11 mouse cellular contexts compared by ENCODE assay signal in genomic region chr17:83956821-83957565, GRCm38 (mm10).
DNase-seq lines count a peak whose midpoint lies in the region; ATAC-seq and TF ChIP-seq lines count a peak whose summit lies in the region.
"Had no signal": no experiment of that assay in that cellular context is flagged by ENCODE, and none has a peak within 500 bp of the region (broad histone marks: within the 10 kb centered on the region; RNA-seq: fewer than 3 reads in every experiment).

No protein-coding gene starts in this region.

- no peaks in the 10 kb centered on the region for H3K27me3 ChIP-seq in lung, embryonic 16.5 days (ENCODE audit: control insufficient read depth, insufficient read depth, low read depth, low read length)
- H3K27me3 ChIP-seq in heart, embryonic 10.5 days (ENCODE audit: insufficient read depth, poor library complexity, severe bottlenecking): no peaks in the 10 kb centered on the region
- no peaks in the 10 kb centered on the region for H3K27me3 ChIP-seq in small intestine, adult 2 months (ENCODE audit: control insufficient read depth, insufficient read depth, low read length)
- no peaks in the 10 kb centered on the region for H3K27me3 ChIP-seq in midbrain, embryonic 11.5 days (ENCODE audit: control insufficient read depth, insufficient read depth, low read length)
- H3K27me3 ChIP-seq: Patski had no signal

- H3K9me3 ChIP-seq in lung, embryonic 16.5 days (ENCODE audit: control insufficient read depth, low read length): no peaks in the 10 kb centered on the region
- H3K9me3 ChIP-seq in heart, embryonic 10.5 days: no peaks in the 10 kb centered on the region
- no peaks in the 10 kb centered on the region for H3K9me3 ChIP-seq in midbrain, embryonic 11.5 days (ENCODE audit: control insufficient read depth, low read length)

- ATAC-seq in lung, embryonic 16.5 days (ENCODE audit: low read depth): no peak
- ATAC-seq in midbrain, embryonic 11.5 days (ENCODE audit: low FRiP score): no peak
- ATAC-seq: inflammation-experienced regulatory T-cells, adult 6 months; Patski had no signal

- no peak overlapping the region for H3K4me2 ChIP-seq in lung, embryonic 16.5 days (ENCODE audit: low read depth, low read length)
- H3K4me2 ChIP-seq in midbrain, embryonic 11.5 days: no peak overlapping the region

- H3K4me3 ChIP-seq in lung, embryonic 16.5 days (ENCODE audit: low read length): no peak overlapping the region
- H3K4me3 ChIP-seq in heart, embryonic 10.5 days: no peak overlapping the region
- H3K4me3 ChIP-seq in small intestine, adult 2 months (ENCODE audit: low read depth, low read length): no peak overlapping the region
- H3K4me3 ChIP-seq in midbrain, embryonic 11.5 days (ENCODE audit: low read depth, low read length): no peak overlapping the region

- no peaks in the 10 kb centered on the region for H3K36me3 ChIP-seq in lung, embryonic 16.5 days (ENCODE audit: control insufficient read depth, insufficient read depth, low read length)
- H3K36me3 ChIP-seq in heart, embryonic 10.5 days: no peaks in the 10 kb centered on the region
- no peaks in the 10 kb centered on the region for H3K36me3 ChIP-seq in small intestine, adult 2 months (ENCODE audit: control insufficient read depth, insufficient read depth, low read length)
- no peaks in the 10 kb centered on the region for H3K36me3 ChIP-seq in midbrain, embryonic 11.5 days (ENCODE audit: control insufficient read depth, insufficient read depth, low read length)

- peaks cover 64% of the 10 kb centered on the region for H3K4me1 ChIP-seq in lung, embryonic 16.5 days (replicated peaks; ENCODE audit: control insufficient read depth, insufficient read depth, low read length)
- peaks cover 84% of the 10 kb centered on the region for H3K4me1 ChIP-seq in heart, embryonic 10.5 days
- peaks cover 57% of the 10 kb centered on the region for H3K4me1 ChIP-seq in small intestine, adult 2 months (ENCODE audit: control insufficient read depth, insufficient read depth, insufficient read length, low read length)
- H3K4me1 ChIP-seq in midbrain, embryonic 11.5 days (ENCODE audit: control insufficient read depth, insufficient read depth, low read length): peaks cover 26% of the 10 kb centered on the region

- H3K27ac ChIP-seq in lung, embryonic 16.5 days (ENCODE audit: low read length): peak overlapping the region; percentile 97
- H3K27ac ChIP-seq in heart, embryonic 10.5 days: peak overlapping the region; percentile 86
- H3K27ac ChIP-seq in small intestine, adult 2 months (ENCODE audit: insufficient read depth, low read depth, low read length): peak overlapping the region; percentile 72
- no peak overlapping the region for H3K27ac ChIP-seq in midbrain, embryonic 11.5 days (ENCODE audit: low read depth, low read length)

- no peak for TF ChIP-seq CTCF in small intestine, adult 2 months (IDR thresholded peaks at IDR 0.05; ENCODE audit: extremely low read depth, insufficient read length, insufficient replicate concordance, low read depth, low read length)

- TF ChIP-seq POLR2A in small intestine, adult 2 months (IDR thresholded peaks at IDR 0.05; ENCODE audit: low read depth, low read length): no peak

- WGBS in lung, embryonic 16.5 days: 39% methylated on average over 12 of the region's 12 CpGs
- 25% methylated on average over 12 of the region's 12 CpGs for WGBS in heart, embryonic 10.5 days
- WGBS in small intestine, adult 2 months: 23% methylated on average over 12 of the region's 12 CpGs
- 72% methylated on average over 12 of the region's 12 CpGs for WGBS in midbrain, embryonic 11.5 days

- peak overlapping the region; percentile 6; the same call in 1 of the 2 replicates for H3K9ac ChIP-seq in lung, embryonic 16.5 days (ENCODE audit: low read length)
- H3K9ac ChIP-seq in midbrain, embryonic 11.5 days (ENCODE audit: low read length): no peak overlapping the region

- DNase-seq in lung, postnatal 10 days: no peak
- DNase-seq in heart, embryonic 10.5 days (ENCODE audit: low spot score): no peak
- peak; percentile 44 to 67 for DNase-seq in kidney, postnatal 25 days
- no peak for DNase-seq in spleen, adult 12 weeks (ENCODE audit: low spot score)
- DNase-seq in midbrain, embryonic 11.5 days (ENCODE audit: low spot score, missing footprints): no peak
- no peak for DNase-seq in adrenal gland, adult 2 months
- DNase-seq: cerebellum, postnatal 10 days had no signal

Comparison
In these comparisons a context has a peak if more than half of its experiments do, and no peak if none do; other contexts are left out.
1. DNase-seq: peak in kidney, postnatal 25 days (2 of 2); none in lung, postnatal 10 days (single experiment), heart, embryonic 10.5 days (single experiment), spleen, adult 12 weeks (single experiment), midbrain, embryonic 11.5 days (single experiment) and adrenal gland, adult 2 months (single experiment).